Mouse (Mus musculus) bone marrow macrophage, adult 2 months (primary cell): ENCODE measurements around the gene Anp32e. TPM values are rescaled to one million over a fixed set of nuclear protein-coding genes. Genes with fewer than 3 reads are reported as not detected.

Experiments used
- H3K27ac ChIP-seq: 2 replicates; pipeline ENCODE4 v1.5.1; 2012; ENCODE audit warnings: low read depth, low read length; ENCODE audit not compliant: insufficient read depth
- H3K4me1 ChIP-seq: 2 replicates; pipeline ENCODE4 v1.6.1; 2012; ENCODE audit warnings: low read length; ENCODE audit not compliant: control insufficient read depth, insufficient read depth
- H3K4me3 ChIP-seq: 2 replicates; pipeline ENCODE4 v1.5.1; 2012; ENCODE audit warnings: mild to moderate bottlenecking, low read length, moderate library complexity; ENCODE audit not compliant: insufficient read depth
- CTCF ChIP-seq: IDR thresholded peaks from 2 replicates; pipeline ENCODE4 v1.5.1; 2012; ENCODE audit warnings: low read depth, mild to moderate bottlenecking, low read length, moderate library complexity
- POLR2A ChIP-seq: IDR thresholded peaks from 2 replicates; pipeline ENCODE4 v1.6.1; 2012; ENCODE audit warnings: mild to moderate bottlenecking, low read depth, low read length, borderline replicate concordance
- polyA plus RNA-seq: library from polyadenylated mRNA; stranded (reverse); fragments of >200 nt; gene quantifications from 2 replicates; pipeline ENCODE4 v1.2.4, GENCODE M21; 2012; ENCODE audit not compliant: missing spikeins, insufficient read depth, insufficient read length

Gene Anp32e
- polyA plus RNA-seq, 1 experiment: 134 TPM

DNA sequence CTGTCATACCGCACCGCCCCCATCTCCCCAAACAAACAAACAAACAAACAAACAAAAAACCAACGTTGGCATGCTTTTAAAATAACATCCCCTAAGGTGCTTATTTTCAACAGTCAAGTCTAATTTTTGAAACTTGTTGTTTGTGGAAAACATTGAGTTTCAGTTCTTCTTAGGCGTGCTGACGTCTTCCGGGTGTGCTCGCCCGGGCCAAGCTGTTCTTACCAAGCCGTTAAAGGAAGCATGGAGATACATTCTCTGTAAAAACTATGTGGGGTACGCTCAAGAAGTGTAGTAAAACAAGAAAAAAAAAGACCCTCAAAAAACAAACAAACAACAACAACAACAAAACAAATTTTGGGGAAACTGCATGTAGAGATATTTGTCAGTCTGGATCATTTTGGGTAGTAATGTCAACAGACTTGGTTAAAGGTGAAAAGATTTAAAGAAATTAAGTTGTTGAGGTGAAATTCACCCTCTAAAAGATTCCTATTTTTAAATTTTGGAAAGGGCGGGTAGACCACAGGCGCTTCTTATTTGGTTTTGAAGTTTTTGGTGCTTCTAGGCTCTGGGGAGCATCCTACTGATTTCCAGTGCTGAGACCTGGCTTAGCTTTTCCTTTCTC, 43.3 kb downstream of the Anp32e start:
- no peak for TF ChIP-seq POLR2A
- TF ChIP-seq CTCF: no peak
- H3K4me3 ChIP-seq: no peak overlapping the region
- peaks cover 21% of the 10 kb centered on the region for H3K4me1 ChIP-seq
- peak overlapping the region; percentile 37 for H3K27ac ChIP-seq

- H3K27ac ChIP-seq: no peak overlapping the region
- peaks cover 25% of the 10 kb centered on the region for H3K4me1 ChIP-seq
- TF ChIP-seq CTCF (no peak), POLR2A (no peak)
- no peak overlapping the region for H3K4me3 ChIP-seq
These were observed 44.0 kb downstream of the Anp32e start for GRCm38 (mm10) chr3:95972873-95973634.

GRCm38 (mm10) chr3:95977079-95977478, 48.0 kb downstream of the Anp32e start:
- Histone ChIP-seq H3K27ac (peak overlapping the region; percentile 95), H3K4me1 (peaks cover 31% of the 10 kb centered on the region), H3K4me3 (peak overlapping the region; percentile 22)
- TF ChIP-seq POLR2A (no peak), CTCF (no peak)

DNA sequence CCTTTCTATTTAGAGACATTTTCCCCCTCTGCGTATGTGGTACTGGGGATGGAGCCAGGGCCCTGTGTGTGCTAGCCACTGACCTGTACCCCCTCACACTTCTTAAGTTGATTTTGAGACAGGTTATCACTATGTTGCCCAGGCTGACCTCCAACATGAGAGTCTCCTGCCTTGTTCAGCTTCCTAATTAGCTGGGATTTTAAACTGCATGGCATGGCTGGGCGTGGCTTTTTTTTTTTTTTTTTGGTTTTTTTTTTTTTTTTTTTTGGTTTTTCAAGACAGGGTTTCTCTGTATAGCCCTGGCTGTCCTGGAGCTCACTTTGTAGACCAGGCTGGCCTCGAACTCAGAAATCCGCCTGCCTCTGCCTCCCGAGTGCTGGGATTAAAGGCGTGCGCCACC, 48.5 kb downstream of the Anp32e start:
- Histone ChIP-seq H3K4me1 (peaks cover 30% of the 10 kb centered on the region), H3K4me3 (peak overlapping the region; percentile 13), H3K27ac (peak overlapping the region; percentile 95)

DNA sequence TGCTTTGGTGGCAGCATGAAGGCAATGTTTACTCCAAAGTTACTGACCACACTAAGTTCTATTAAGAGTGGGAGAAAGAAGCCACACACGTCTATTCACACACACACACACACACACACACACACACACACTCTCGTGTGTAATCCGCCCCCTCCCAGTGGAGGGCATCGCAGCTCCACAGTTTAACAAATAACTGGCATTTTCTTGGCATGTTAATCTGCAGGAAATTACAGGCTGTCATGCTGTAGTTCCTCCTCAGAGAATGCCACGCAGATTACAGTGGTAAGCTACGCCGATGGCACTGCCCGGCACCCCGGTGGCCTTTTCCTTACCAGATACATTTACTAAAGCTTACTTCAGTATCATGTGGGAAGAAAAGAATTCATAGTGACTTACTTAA, 49.2 kb downstream of the Anp32e start:
- no peak for TF ChIP-seq CTCF
- no peak for TF ChIP-seq POLR2A
- Histone ChIP-seq H3K4me3 (no peak overlapping the region), H3K4me1 (peaks cover 30% of the 10 kb centered on the region), H3K27ac (peak overlapping the region; percentile 49)

- peaks cover 37% of the 10 kb centered on the region for H3K4me1 ChIP-seq
- no peak for TF ChIP-seq POLR2A
- TF ChIP-seq CTCF: no peak
- H3K4me3 ChIP-seq: no peak overlapping the region
- H3K27ac ChIP-seq: no peak overlapping the region
These were observed 51.4 kb downstream of the Anp32e start for GRCm38 (mm10) chr3:95980276-95980970.

DNA sequence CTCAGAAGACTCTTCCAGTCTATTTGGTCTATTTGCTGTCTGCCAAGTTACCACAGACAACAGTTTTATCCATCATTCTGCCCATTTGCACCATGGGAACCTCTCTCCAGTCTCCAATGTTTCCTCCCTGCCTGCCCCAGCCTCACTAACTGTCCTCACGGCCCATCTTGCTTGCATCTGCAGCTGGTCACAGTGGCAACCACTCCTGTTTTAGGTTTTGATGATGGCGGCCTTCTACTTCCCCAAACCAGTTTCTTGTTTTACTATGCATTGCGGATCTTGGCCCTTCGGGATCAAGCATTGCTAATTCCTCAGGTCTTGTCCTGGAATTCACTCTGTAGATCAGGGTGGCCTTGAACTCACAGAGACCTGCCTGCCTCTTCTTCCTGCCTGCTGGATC, 53.1 kb downstream of the Anp32e start:
- Histone ChIP-seq H3K4me1 (peaks cover 47% of the 10 kb centered on the region), H3K27ac (no peak overlapping the region), H3K4me3 (no peak overlapping the region)
- TF ChIP-seq POLR2A (no peak), CTCF (no peak)

DNA sequence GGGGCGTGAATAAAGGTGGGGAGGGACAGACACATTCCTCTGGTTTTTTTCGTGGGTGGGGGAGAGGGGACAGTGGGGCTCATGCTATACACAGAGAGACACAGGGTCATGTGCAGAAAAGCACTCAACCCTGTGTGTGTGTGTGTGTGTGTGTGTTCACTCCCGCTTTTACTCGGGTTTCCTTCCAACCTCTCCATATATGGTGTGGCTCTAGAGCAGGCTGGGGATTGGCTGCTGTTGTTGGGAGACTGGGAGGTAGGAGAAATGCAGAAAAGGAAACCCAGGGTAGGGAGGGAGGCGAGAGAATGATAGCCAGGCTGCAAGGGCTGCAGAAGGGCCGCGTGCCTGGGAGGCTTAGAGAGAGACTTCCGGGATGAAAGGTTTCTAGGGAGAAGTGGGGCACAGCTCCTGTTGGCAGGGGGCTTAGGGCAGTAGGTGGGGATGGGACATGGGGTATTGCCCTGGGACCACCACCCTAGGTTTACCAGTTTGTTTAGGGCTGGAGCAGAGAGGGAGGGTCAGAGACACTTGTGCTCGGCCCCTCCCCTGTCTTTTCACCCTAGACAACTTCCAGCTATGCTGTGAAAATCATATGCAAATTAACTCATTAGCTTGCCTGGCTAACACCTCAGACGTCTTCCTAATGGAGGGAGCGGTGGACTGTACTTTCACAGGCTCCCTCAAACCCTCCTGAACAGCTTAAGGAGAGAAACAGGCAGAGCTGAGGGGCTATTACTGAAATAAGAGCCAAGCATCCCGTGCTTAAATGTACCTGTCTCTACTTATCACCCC, 56.4 kb downstream of the Anp32e start:
- peak overlapping the region; percentile 80 for H3K27ac ChIP-seq
- TF ChIP-seq POLR2A (no peak), CTCF (no peak)
- peaks cover 59% of the 10 kb centered on the region for H3K4me1 ChIP-seq
- no peak overlapping the region for H3K4me3 ChIP-seq

- Histone ChIP-seq H3K4me1 (peaks cover 62% of the 10 kb centered on the region), H3K27ac (peak overlapping the region; percentile 80), H3K4me3 (no peak overlapping the region)
- TF ChIP-seq CTCF (no peak), POLR2A (no peak)
These were observed 57.1 kb downstream of the Anp32e start for GRCm38 (mm10) chr3:95986001-95986622.
